Mouse (Mus musculus): Measurements from ENCODE around the gene Kdm4d. TPM values are rescaled to one million over a fixed set of nuclear protein-coding genes. Genes with fewer than 3 reads are reported as not detected.

Gene Kdm4d
- 0.89 TPM for total RNA-seq (2023)

GRCm38 (mm10) chr9:14500023-14500915 is at the start of gene Kdm4d, which contains the start of gene Cwc15:
Kdm4d (minus strand) TSS chr9:14500482.
Cwc15 (plus strand) TSS chr9:14500617.

Other genes with a start within 250 kb of the Kdm4d start
- 151 TPM for gene Sesn3, start 225.4 kb downstream of the Kdm4d start, total RNA-seq (2023)
- gene Endod1, start 119.0 kb downstream of the Kdm4d start, total RNA-seq (2023), result 8.7 TPM
- gene Cwc15, start 135 bp upstream of the Kdm4d start, total RNA-seq (2023), result 104 TPM
- gene Amotl1, start 144.6 kb upstream of the Kdm4d start, total RNA-seq (2023), result 0.44 TPM
- not detected for gene Piwil4, start 240.3 kb upstream of the Kdm4d start, total RNA-seq (2023)